Mouse (Mus musculus) heart, adult 10 weeks (tissue): ENCODE measurements around the gene Vps39. TPM values are rescaled to one million over a fixed set of nuclear protein-coding genes. Genes with fewer than 3 reads are reported as not detected.

Experiments
- polyA plus RNA-seq: library from polyadenylated mRNA; stranded (reverse); fragments of 350-450 nt; fragmentation: Illumina TruSeq; extraction: RNeasy Lipid Tissue Mini Kit (QIAGEN cat#74804); gene quantifications from one replicate; pipeline ENCODE4 v1.2.3, GENCODE M21; 2014; ENCODE audit warnings: low read depth, low replicate concordance

Vps39 gene
- polyA plus RNA-seq = 20.9 TPM

GRCm38 (mm10) chr2:120352682-120353646, at the start of gene Vps39:
TSS of gene Vps39 (minus strand) at chr2:120353137.

GRCm38 (mm10) chr2:120313976-120314375, 39.0 kb downstream of the Vps39 start, which contains the start of gene Pla2g4f:
TSS of gene Pla2g4f (minus strand) at chr2:120314165.

GRCm38 (mm10) chr2:120288995-120289394, 63.9 kb downstream of the Vps39 start, which contains the start of gene Pla2g4d:
TSS of gene Pla2g4d (minus strand) at chr2:120289197.

Other genes starting within 250 kb of the Vps39 start
- 270 TPM for gene Ehd4, start 198.5 kb downstream of the Vps39 start, polyA plus RNA-seq
- gene Pla2g4e, start 107.8 kb downstream of the Vps39 start, polyA plus RNA-seq = 5.9 TPM
- not detected for gene Pla2g4d, start 63.9 kb downstream of the Vps39 start, polyA plus RNA-seq
- gene Pla2g4f, start 39.0 kb downstream of the Vps39 start, polyA plus RNA-seq = not detected
- 18.9 TPM for gene Ganc, start 50.8 kb upstream of the Vps39 start, polyA plus RNA-seq
- 18.2 TPM for gene Tmem87a, start 51.0 kb upstream of the Vps39 start, polyA plus RNA-seq
- gene Capn3, start 102.9 kb upstream of the Vps39 start, polyA plus RNA-seq = 1.5 TPM
- 259 TPM for gene Zfp106, start 210.7 kb upstream of the Vps39 start, polyA plus RNA-seq
- gene Snap23, start 214.5 kb upstream of the Vps39 start, polyA plus RNA-seq = 51.9 TPM